Mouse (Mus musculus) gastrocnemius, adult 18-20 months (tissue): ENCODE data around the gene Pop5. TPM values are rescaled to one million over a fixed set of nuclear protein-coding genes. Genes with fewer than 3 reads are reported as not detected.

Experiments
- DNase-seq: peaks from one replicate; pipeline ENCODE4 v3.0.0; 2021; ENCODE audit warnings: low spot score
- long read RNA-seq, 2 experiments: library from polyadenylated mRNA; stranded (forward); transcript quantifications; one replicate each; pipeline ENCODE4 v2.0.0; 2021
- total RNA-seq, 2 experiments: library from RNA; stranded (reverse); gene quantifications; 2 replicates each; pipeline ENCODE4 v1.2.3; 2021

Gene Pop5
- total RNA-seq, result 10 to 100 TPM; 34.9 to 39.3 TPM
- long read RNA-seq, experiment 1, partial matches to known transcripts, result 18 of 19 reads
- long read RNA-seq, experiment 1, other reads (novel, unspliced or antisense), result 1 of 19 reads
- long read RNA-seq, experiment 2, partial matches to known transcripts, result 11 of 13 reads
- long read RNA-seq, experiment 2, other reads (novel, unspliced or antisense), result 2 of 13 reads

DNA sequence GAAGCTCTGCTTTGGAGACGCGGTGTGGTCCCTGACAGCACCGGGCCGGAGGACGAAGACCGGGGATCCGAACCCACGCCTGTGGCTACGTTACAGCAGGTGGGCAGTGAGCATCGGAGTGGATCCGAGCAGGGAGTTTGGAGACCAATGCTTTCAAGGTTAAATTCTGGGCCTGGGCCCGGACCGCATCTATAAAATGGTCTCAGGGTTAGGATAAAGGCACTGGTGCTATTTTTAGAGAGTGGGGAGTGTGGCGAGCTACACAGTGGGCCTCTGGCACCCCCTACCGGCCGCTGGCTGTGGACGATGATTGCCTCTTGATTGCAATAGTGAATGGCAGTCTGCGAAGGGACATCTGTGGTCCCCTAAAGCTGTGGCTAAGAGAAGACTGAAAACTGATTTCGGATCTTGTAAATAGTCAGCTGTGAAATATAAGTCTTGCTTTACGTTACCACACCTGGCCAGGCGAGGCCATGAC, at the start of gene Pop5:
Gene Pop5 (plus strand): TSS at position 51 of the 478 bp plus-strand sequence.
- DNase-seq, result peak; percentile 89

GRCm38 (mm10) chr5:115186371-115187073, 49.1 kb upstream of the Pop5 start:
- DNase-seq, result no peak

- peak; percentile 96 for DNase-seq
Observed at GRCm38 (mm10) chr5:115187188-115188131, 48.2 kb upstream of the Pop5 start.

- peak; percentile 41 for DNase-seq
Observed at GRCm38 (mm10) chr5:115188824-115189223, 46.8 kb upstream of the Pop5 start.

- DNase-seq, result no peak
Observed at GRCm38 (mm10) chr5:115190081-115190480, 45.6 kb upstream of the Pop5 start.

DNA sequence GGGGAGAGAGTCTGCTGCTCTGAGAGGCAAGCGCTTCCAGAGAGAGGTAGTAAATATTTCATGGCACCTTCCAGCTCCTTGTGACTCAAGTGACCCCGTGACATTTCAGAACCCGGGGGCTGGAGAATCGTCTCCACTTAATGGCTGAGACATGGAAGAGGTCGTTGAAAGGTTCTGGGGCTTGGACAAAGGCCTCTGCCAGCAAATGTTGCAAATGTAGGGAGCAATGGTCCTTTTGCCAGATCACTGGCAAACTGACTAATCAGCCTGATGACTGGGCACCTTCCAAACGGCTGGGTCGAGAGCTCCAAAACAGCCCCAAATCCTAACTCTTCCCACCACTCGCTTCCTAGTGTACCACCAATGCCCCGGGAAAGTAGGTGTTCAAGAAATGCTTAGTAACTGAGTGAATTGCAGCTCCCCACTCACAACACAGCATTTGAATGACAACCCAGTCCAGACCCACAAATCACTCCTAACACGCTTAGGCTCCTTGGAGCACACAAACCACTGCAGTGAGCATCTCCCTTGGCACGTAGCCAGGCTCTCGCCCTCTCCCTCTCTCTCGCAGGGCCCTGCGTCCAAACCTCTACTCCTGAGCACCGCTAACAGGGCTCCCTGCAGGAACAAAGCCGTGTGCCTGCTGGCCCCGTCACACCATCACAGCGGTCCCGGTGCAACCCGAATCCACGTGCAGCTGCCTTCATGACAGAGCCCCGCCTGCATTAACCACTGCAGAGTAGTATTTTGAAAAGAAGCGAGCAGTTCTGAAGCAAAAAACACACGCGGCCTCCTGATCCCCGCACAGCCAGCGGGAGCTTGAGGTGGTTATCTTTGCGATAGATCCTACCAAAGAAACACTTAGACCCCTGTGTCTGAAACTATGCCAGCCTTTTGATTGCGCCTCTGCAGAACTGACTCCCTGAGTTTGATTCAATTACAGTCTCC, 43.5 kb upstream of the Pop5 start:
- DNase-seq, result no peak

DNA sequence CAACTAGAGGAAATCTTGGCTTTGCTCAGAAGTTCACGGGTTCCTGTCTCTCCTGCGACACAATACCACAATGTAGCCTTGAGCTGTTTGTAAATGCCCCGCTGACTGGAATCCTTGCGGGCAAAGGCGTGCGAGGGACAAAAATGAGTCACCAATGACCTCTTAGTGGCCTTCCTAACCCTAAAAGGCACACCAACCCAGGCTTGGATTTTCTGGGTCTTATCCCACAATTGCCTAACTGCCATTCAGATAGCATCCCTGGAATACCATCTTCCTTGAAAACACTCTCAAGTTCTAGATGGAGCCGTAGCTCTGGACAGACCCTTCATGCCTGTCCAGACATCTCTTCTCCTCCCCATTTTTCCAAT, 42.8 kb upstream of the Pop5 start:
- DNase-seq, result no peak

DNA sequence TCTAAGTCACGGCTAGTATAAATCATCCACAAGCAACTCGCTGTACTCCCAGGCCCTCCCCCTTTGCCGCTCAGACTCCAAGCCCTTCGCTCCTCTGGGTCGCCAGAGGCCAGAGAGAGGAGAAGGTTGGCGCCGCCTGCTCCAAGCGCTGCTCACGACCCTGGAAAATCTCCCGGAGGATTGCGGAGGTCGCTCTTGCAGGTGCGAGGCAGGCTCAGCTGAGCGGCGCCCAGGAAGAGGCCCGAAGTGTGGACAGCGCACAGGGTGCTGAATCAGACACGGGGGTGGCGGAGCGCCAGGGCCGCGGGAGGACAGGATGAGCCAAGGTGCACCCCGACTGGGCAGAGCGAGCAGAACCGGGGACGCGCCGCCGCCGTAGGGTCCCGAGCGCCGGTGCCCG, 42.4 kb upstream of the Pop5 start:
- DNase-seq, result peak; percentile 62

DNA sequence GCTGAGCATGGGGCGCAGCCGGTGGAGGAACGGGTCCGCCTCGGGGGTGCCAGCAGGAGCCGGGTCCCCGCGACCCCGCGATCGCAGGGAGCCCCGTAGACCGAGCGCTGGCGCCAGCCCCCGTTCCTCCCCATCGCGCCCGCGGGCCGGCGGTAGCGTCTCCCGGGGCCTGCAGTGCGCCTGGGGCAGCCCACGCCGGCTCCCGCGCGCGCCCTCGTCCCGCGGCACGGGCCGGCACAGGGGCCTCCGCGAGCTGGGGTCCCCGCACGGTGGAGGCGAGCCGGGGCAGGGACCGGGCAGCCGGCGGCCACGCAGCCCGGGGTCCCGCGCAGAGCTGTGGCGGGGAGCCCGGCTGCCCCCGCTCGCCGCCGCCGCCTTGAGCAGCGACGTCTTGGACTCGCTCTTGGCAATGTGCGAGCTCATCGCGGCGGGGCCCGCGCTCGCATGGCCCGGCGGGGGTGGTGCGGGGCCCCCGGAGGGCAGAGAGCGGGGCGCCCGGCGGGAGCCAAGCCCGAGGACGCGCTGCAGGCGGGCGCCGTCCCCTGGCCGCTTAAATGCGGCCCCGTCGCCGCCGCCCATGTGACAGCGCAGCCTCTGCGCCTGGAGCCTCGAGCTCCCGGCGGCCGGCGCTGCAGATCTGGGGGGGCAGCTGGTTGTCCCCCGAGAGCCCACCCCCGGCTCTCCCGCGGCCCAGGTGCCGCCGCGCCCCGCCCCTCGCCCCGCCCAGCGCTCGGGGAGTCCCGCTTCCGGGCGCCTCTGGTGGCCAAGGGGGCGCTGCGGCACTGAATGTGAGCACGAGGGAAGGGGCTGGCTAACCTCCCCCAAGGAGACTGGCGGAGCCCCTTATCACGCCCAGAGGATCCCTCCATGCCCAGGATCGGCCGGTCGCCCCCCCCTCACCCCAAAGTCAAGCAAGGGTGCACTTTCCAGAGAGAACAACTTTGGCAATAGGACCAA, 41.7 kb upstream of the Pop5 start, which contains the start of gene Cabp1:
Gene Cabp1 (minus strand): TSS at position 713 of the 957 bp plus-strand sequence.
- DNase-seq, result no peak

DNA sequence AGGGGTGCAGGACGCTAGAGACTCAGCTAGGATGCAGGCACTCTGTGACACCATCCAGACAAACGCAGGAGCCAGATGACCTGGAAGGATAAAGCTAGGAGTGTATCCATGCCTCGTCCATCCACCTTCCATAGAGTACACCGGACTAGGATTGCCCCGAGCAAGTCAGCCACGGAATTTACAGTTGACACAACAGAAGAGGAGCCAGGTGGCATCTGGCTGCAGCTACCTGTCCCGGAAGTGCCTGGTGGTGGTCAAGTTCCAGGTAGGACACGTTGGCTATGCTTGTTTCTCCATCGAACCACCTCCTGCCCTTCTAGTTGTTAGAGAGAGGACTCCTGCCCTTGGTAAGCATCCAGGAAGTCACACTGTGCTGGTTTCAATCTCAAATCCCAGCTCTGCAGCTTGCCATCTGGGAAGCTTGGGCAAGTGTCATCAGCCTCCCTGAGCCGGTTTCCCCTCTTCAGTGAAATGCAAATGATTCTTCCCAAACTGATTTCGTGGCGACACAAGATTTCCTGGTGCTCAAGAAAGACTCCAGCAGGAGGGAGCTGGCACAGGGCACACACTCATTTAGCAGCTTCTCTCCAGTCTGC, 40.9 kb upstream of the Pop5 start:
- DNase-seq, result no peak

GRCm38 (mm10) chr5:115203735-115204561, 31.7 kb upstream of the Pop5 start:
- DNase-seq, result peak; percentile 48

GRCm38 (mm10) chr5:115204562-115205311, 30.9 kb upstream of the Pop5 start:
- peak; percentile 51 for DNase-seq

DNA sequence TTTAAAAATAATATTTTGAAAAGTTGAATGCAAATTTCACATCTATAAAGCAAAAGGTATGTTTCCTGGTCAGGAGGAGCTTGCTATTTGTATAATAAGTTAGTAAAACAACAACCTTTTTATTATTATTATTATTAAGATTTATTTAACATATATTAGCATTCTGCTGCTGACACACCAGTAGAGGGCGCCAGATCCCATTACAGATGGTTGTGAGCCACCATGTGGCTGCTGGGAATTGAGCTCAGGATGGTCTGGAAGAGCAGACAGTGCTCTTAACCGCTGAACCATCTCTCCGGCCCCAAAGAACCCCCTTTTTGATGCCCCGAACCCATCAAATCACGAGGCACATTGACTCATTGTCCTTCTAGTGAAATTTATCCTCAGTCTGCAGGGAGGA, 28.4 kb upstream of the Pop5 start:
- DNase-seq, result no peak

- DNase-seq, result no peak
Observed at GRCm38 (mm10) chr5:115207892-115208291, 27.7 kb upstream of the Pop5 start.

DNA sequence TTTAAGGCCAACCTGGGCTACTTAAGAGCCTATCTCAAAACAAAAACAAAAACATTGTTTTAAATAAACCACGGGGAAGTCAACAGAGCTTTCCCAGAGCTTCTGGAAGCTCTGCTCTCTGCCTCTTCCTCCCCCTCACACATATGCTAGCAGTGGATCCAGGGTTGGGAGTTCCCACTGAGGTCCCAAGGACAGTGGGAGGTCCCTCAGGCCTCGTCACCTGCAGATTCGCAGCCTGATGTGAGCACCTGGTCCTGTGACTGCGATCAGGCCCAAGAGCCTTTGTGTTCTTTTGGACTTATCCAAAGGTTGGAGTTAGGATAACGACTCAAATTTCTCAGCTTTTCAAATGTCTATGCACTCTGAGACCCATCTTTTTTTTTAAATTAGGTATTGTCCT, 27.0 kb upstream of the Pop5 start:
- no peak for DNase-seq

GRCm38 (mm10) chr5:115210380-115210779, 25.3 kb upstream of the Pop5 start:
- DNase-seq, result peak; percentile 24

GRCm38 (mm10) chr5:115212451-115212850, 23.2 kb upstream of the Pop5 start:
- no peak for DNase-seq

DNA sequence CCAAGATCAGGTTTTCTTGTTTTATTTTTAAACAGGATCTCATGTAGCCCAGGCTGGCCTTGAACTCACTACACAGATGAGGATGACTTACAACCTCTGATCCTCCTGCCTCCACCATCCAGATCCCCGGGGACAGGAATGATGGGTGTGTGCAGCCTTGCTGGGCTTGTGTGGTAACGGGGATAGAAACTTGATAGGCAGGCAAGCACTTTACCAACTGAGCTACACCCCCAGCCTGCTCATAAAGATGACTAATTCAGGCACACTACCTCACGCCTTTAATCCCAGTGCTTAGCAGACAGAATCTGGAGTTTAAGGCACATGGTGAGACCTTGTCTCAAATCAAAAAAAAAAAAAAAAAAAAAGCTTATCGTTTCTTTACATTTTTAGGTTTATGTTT, 22.8 kb upstream of the Pop5 start:
- no peak for DNase-seq
